Mouse (Mus musculus): ENCODE results near the gene Plekha1.

DNA sequence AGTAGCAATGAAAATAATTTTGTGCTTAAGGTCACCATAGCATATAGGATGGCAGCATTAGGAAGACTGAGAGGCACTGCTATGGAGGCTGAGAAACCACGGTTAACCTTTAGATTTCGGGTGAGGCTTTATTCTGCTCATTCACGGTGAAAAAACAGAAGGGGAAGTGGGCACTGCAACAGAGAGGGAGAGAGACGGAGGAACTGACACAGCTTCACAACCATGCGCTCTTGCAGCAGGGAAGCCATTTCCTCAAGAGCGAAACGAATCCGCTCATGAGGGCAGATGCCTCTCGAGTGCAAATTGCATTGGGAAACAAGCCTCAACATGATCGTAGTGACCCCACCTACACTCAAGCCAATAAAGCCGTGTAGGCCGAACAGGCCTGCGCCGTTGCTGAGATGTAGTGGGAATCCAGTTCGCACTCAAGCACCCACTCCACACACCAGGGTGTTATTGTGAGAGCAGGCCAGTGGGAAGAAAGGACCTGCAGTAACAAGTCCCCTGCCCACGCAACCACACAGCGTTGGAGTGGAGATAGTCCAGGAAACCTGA lies 18.3 kb upstream of the Plekha1 start:
- TF ChIP-seq CTCF (IDR thresholded peaks at IDR 0.05; ENCODE audit: low read depth, low read length) (no peak), POLR2A (IDR thresholded peaks at IDR 0.05; ENCODE audit: borderline replicate concordance, low read depth, low read length) (no peak)
